Mouse (Mus musculus): ENCODE measurements around the gene Ugt1a6a. TPM values are rescaled to one million over a fixed set of nuclear protein-coding genes. Genes with fewer than 3 reads are reported as not detected.

Ugt1a6a gene
- total RNA-seq (2023; ENCODE audit: inconsistent age): not detected in 4 replicates

GRCm38 (mm10) chr1:88134457-88135011 is at the start of gene Ugt1a6a:
Ugt1a6a (plus strand) TSS chr1:88134809.

GRCm38 (mm10) chr1:88087513-88087912 is 47.1 kb upstream of the Ugt1a6a start, which contains the start of gene Ugt1a8:
Ugt1a8 (plus strand) TSS chr1:88087813.

GRCm38 (mm10) chr1:88094941-88095492 is 39.6 kb upstream of the Ugt1a6a start, which contains the start of gene Ugt1a7c:
Ugt1a7c (plus strand) TSS chr1:88095062.

GRCm38 (mm10) chr1:88103019-88103418 is 31.6 kb upstream of the Ugt1a6a start, which contains the start of gene Ugt1a6b:
Ugt1a6b (plus strand) TSS chr1:88103252.

GRCm38 (mm10) chr1:88165711-88166110 is 31.1 kb downstream of the Ugt1a6a start, which contains the start of gene Ugt1a5:
Ugt1a5 (plus strand) TSS chr1:88166012.

GRCm38 (mm10) chr1:88200456-88200855 is 65.8 kb downstream of the Ugt1a6a start, which contains the start of gene Ugt1a2:
Ugt1a2 (plus strand) TSS chr1:88200601.

GRCm38 (mm10) chr1:88205294-88205922 is 70.8 kb downstream of the Ugt1a6a start, which contains the start of gene Dnajb3:
Dnajb3 (minus strand) TSS chr1:88205782.

GRCm38 (mm10) chr1:88211812-88212211 is 77.2 kb downstream of the Ugt1a6a start, which contains the start of gene Ugt1a1:
Ugt1a1 (plus strand) TSS chr1:88211959.

GRCm38 (mm10) chr1:88226670-88227379 is 92.2 kb downstream of the Ugt1a6a start, which contains the start of gene Mroh2a:
Mroh2a (plus strand) TSS chr1:88226986.

Other genes starting within 250 kb of the Ugt1a6a start
- gene Usp40, start 126.3 kb upstream of the Ugt1a6a start, total RNA-seq (2023; ENCODE audit: inconsistent age): 16.8 to 20.3 TPM (median 20.2 TPM) in 4 replicates
- not detected in 4 replicates for gene Ugt1a10, start 79.4 kb upstream of the Ugt1a6a start, total RNA-seq (2023; ENCODE audit: inconsistent age)
- gene Ugt1a9, start 64.0 kb upstream of the Ugt1a6a start, total RNA-seq (2023; ENCODE audit: inconsistent age): not detected in 4 replicates
- gene Ugt1a8, start 47.0 kb upstream of the Ugt1a6a start, total RNA-seq (2023; ENCODE audit: inconsistent age): not detected in 4 replicates
- 0.27 to 0.39 TPM in 2 of 4 replicates, not detected in the others for gene Ugt1a7c, start 39.7 kb upstream of the Ugt1a6a start, total RNA-seq (2023; ENCODE audit: inconsistent age)
- gene Ugt1a6b, start 31.6 kb upstream of the Ugt1a6a start, total RNA-seq (2023; ENCODE audit: inconsistent age): 0.26 TPM in 1 of 4 replicates, not detected in the others
- not detected in 4 replicates for gene Ugt1a5, start 31.2 kb downstream of the Ugt1a6a start, total RNA-seq (2023; ENCODE audit: inconsistent age)
- gene Ugt1a2, start 65.8 kb downstream of the Ugt1a6a start, total RNA-seq (2023; ENCODE audit: inconsistent age): not detected in 4 replicates
- gene Dnajb3, start 71.0 kb downstream of the Ugt1a6a start, total RNA-seq (2023; ENCODE audit: inconsistent age): 0.51 to 0.67 TPM (median 0.54 TPM) in 3 of 4 replicates, not detected in the other
- gene Ugt1a1, start 77.2 kb downstream of the Ugt1a6a start, total RNA-seq (2023; ENCODE audit: inconsistent age): not detected in 4 replicates
- 0.06 to 0.27 TPM (median 0.06 TPM) in 3 of 4 replicates, not detected in the other for gene Mroh2a, start 92.2 kb downstream of the Ugt1a6a start, total RNA-seq (2023; ENCODE audit: inconsistent age)
- 74.5 to 81.5 TPM (median 77.4 TPM) in 4 replicates for gene Hjurp, start 142.8 kb downstream of the Ugt1a6a start, total RNA-seq (2023; ENCODE audit: inconsistent age)
- gene Trpm8, start 142.9 kb downstream of the Ugt1a6a start, total RNA-seq (2023; ENCODE audit: inconsistent age): not detected in 4 replicates

Data from B cell, adult (primary cell).